8 mouse cellular contexts compared by ENCODE assay signal in the genomic region with DNA sequence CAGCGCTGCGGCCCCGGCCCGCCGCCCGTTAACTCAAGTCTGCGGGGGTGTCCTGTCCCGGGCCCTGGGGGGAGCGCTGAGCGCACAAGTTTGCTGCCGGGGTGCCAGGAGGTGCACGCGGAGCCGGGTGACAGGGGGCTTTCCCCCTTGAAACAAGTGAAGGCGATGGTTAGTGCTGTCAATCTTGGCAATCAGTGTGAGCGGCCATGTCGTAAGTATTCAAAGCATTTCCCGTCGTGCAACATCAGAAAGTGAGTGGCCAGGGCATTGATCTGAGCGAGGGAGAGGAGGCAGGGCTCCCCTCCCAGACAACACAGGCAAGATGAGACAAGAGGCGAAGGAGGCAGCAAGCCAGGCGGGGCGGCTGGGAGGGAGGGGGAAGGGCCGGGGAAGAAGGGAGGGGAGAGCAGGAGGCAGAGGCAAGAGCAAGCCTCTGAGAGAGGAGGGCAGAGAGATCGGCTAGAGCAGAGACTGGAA. TPM values are rescaled to one million over a fixed set of nuclear protein-coding genes. Genes with fewer than 3 reads are reported as not detected.
DNase-seq lines count a peak whose midpoint lies in the region; ATAC-seq and TF ChIP-seq lines count a peak whose summit lies in the region.

No protein-coding gene starts in this region.

- peaks cover 64% of the 10 kb centered on the region for H3K27me3 ChIP-seq in hindbrain, embryonic 15.5 days
- peaks cover 40% of the 10 kb centered on the region for H3K27me3 ChIP-seq in limb, embryonic 14.5 days (ENCODE audit: control insufficient read depth, insufficient read depth, low read length)
- peaks cover 28% of the 10 kb centered on the region for H3K27me3 ChIP-seq in midbrain, embryonic 16.5 days (ENCODE audit: control insufficient read depth, insufficient read depth, low read depth, low read length)

- under 1% methylated on average over 25 of the region's 25 CpGs for WGBS in hindbrain, embryonic 15.5 days
- WGBS in limb, embryonic 14.5 days, result under 1% methylated on average over 25 of the region's 25 CpGs
- WGBS in midbrain, embryonic 16.5 days, result under 1% methylated on average over 25 of the region's 25 CpGs

- H3K4me3 ChIP-seq in layer of hippocampus, adult 2 months, result peak overlapping the region; percentile 58
- H3K4me3 ChIP-seq in gastrocnemius, adult 2 months, result peak overlapping the region; percentile 80
- H3K4me3 ChIP-seq in hindbrain, embryonic 15.5 days, result peak overlapping the region; percentile 51
- H3K4me3 ChIP-seq in limb, embryonic 14.5 days (replicated peaks; ENCODE audit: low read length), result peak overlapping the region; percentile 54
- H3K4me3 ChIP-seq in midbrain, embryonic 16.5 days (ENCODE audit: low read depth, low read length), result peak overlapping the region; percentile 53

- TF ChIP-seq CTCF in layer of hippocampus, adult 2 months (conservative IDR thresholded peaks at IDR 0.05), result no peak
- no peak for TF ChIP-seq CTCF in gastrocnemius, adult 2 months (IDR thresholded peaks at IDR 0.05)

- H3K4me1 ChIP-seq in hindbrain, embryonic 15.5 days (replicated peaks), result peaks cover 48% of the 10 kb centered on the region
- H3K4me1 ChIP-seq in limb, embryonic 14.5 days (ENCODE audit: control insufficient read depth, insufficient read depth, low read length), result peaks cover 8% of the 10 kb centered on the region; the same call in 1 of the 2 replicates
- peaks cover 36% of the 10 kb centered on the region for H3K4me1 ChIP-seq in midbrain, embryonic 16.5 days (ENCODE audit: control insufficient read depth, insufficient read depth, low read length)

- intact Hi-C loops in gastrocnemius, adult 2 months (cut with DNase I), result loop anchor here (5.0 to 10.0 kb wide), 5 partner anchors 227 to 1160 kb away; no protein-coding TSS in a partner anchor

- H3K36me3 ChIP-seq in hindbrain, embryonic 15.5 days, result no peaks in the 10 kb centered on the region
- no peaks in the 10 kb centered on the region; the same call in 1 of the 2 replicates for H3K36me3 ChIP-seq in limb, embryonic 14.5 days (ENCODE audit: control insufficient read depth, insufficient read depth, low read length)
- H3K36me3 ChIP-seq in midbrain, embryonic 16.5 days (ENCODE audit: control insufficient read depth, insufficient read depth, low read length), result no peaks in the 10 kb centered on the region

- no peak for TF ChIP-seq POLR2A in limb, embryonic 14.5 days (IDR thresholded peaks at IDR 0.05; ENCODE audit: borderline replicate concordance, extremely low read depth, insufficient read depth, insufficient read length)

- DNase-seq in layer of hippocampus, adult 2 months (ENCODE audit: low spot score in 2 of 2), result peak in 1 of 2 experiments; percentile 32
- DNase-seq in layer of hippocampus, adult 9-10 months (ENCODE audit: low spot score), result no peak
- peak; percentile 55 for DNase-seq in adrenal gland, postnatal 25 days
- peak; percentile 86 for DNase-seq in gastrocnemius, adult 2 months
- DNase-seq in limb, embryonic 14.5 days (ENCODE audit: low spot score), result peak; percentile 41

- no peaks in the 10 kb centered on the region for H3K9me3 ChIP-seq in hindbrain, embryonic 15.5 days
- no peaks in the 10 kb centered on the region for H3K9me3 ChIP-seq in limb, embryonic 14.5 days (ENCODE audit: control insufficient read depth, low read length)
- H3K9me3 ChIP-seq in midbrain, embryonic 16.5 days (replicated peaks; ENCODE audit: control insufficient read depth, low read length, poor library complexity, severe bottlenecking), result no peaks in the 10 kb centered on the region

- peak; percentile 60; the same call in 1 of the 2 replicates for ATAC-seq in hindbrain, embryonic 15.5 days (ENCODE audit: low FRiP score, low read depth)
- peak; percentile 48 for ATAC-seq in limb, embryonic 14.5 days (ENCODE audit: low FRiP score, low read depth)
- peak; percentile 39; the same call in 1 of the 2 replicates for ATAC-seq in midbrain, embryonic 16.5 days
- no peak for ATAC-seq in erythroid progenitor cell, adult 5-6 weeks (replicated peaks; ENCODE audit: low FRiP score, poor library complexity, severe bottlenecking)

- peak overlapping the region; percentile 85 for H3K27ac ChIP-seq in layer of hippocampus, adult 2 months
- peak overlapping the region; percentile 98 for H3K27ac ChIP-seq in gastrocnemius, adult 2 months
- H3K27ac ChIP-seq in hindbrain, embryonic 15.5 days (replicated peaks), result peak overlapping the region; percentile 75
- peak overlapping the region; percentile 92 for H3K27ac ChIP-seq in limb, embryonic 14.5 days (replicated peaks; ENCODE audit: low read depth, low read length)
- peak overlapping the region; percentile 83 for H3K27ac ChIP-seq in midbrain, embryonic 16.5 days (ENCODE audit: low read length)

- peak overlapping the region; percentile 98 for H3K4me2 ChIP-seq in hindbrain, embryonic 15.5 days
- H3K4me2 ChIP-seq in limb, embryonic 14.5 days (replicated peaks; ENCODE audit: low read depth, low read length, severe bottlenecking), result peak overlapping the region; percentile 96
- peak overlapping the region; percentile 96 for H3K4me2 ChIP-seq in midbrain, embryonic 16.5 days (ENCODE audit: low read length)

- peak overlapping the region; percentile 49 for H3K9ac ChIP-seq in hindbrain, embryonic 15.5 days
- peak overlapping the region; percentile 75 for H3K9ac ChIP-seq in limb, embryonic 14.5 days (ENCODE audit: low read depth, low read length, severe bottlenecking)
- H3K9ac ChIP-seq in midbrain, embryonic 16.5 days (ENCODE audit: low read depth, low read length), result peak overlapping the region; percentile 67

RNA-seq across cellular contexts. Expression of a gene that starts 4.3 kb away (rescaled TPM):
- total RNA-seq in layer of hippocampus, adult 2 months (2021), result 10 to 100 TPM; 24.3 to 31.0 TPM
- total RNA-seq in adrenal gland, postnatal 25 days (2021), result 10.9 and 16.0 TPM in 2 replicates
- total RNA-seq in gastrocnemius, adult 2 months (2021), result 100 to 1,000 TPM; 186 to 189 TPM
- 31.7 and 34.4 TPM in 2 replicates for polyA plus RNA-seq in hindbrain, embryonic 15.5 days (2015; fragmentation: Nextera tagmentation; extraction: Ambion mirVana)
- 21.3 and 34.0 TPM in 2 replicates for polyA plus RNA-seq in limb, embryonic 14.5 days (2012; rRNA removed)
- 59.4 and 67.4 TPM in 2 replicates for polyA plus RNA-seq in limb, embryonic 14.5 days (2014; fragmentation: Nextera tagmentation; extraction: Ambion mirVana)
- 47.2 and 50.9 TPM in 2 replicates for polyA plus RNA-seq in midbrain, embryonic 16.5 days (2015; fragmentation: Nextera tagmentation; extraction: Ambion mirVana)
- total RNA-seq in erythroid progenitor cell, adult 5-6 weeks (2015; ENCODE audit: low replicate concordance), result 1,078 and 1,095 TPM in 2 replicates
- total RNA-seq in erythroid progenitor cell, adult 5-6 weeks (2017; ENCODE audit: low replicate concordance), result 892 and 1,010 TPM in 2 replicates

RNA-seq across cellular contexts. Expression of a gene that starts 4.9 kb away (rescaled TPM):
- 100 to 1,000 TPM; 101 to 106 TPM for total RNA-seq in layer of hippocampus, adult 2 months (2021)
- total RNA-seq in adrenal gland, postnatal 25 days (2021), result 109 and 115 TPM in 2 replicates
- 10 to 100 TPM; 43.5 to 48.3 TPM for total RNA-seq in gastrocnemius, adult 2 months (2021)
- 291 and 297 TPM in 2 replicates for polyA plus RNA-seq in hindbrain, embryonic 15.5 days (2015; fragmentation: Nextera tagmentation; extraction: Ambion mirVana)
- 183 and 187 TPM in 2 replicates for polyA plus RNA-seq in limb, embryonic 14.5 days (2012; rRNA removed)
- polyA plus RNA-seq in limb, embryonic 14.5 days (2014; fragmentation: Nextera tagmentation; extraction: Ambion mirVana), result 283 and 299 TPM in 2 replicates
- 343 and 363 TPM in 2 replicates for polyA plus RNA-seq in midbrain, embryonic 16.5 days (2015; fragmentation: Nextera tagmentation; extraction: Ambion mirVana)
- total RNA-seq in erythroid progenitor cell, adult 5-6 weeks (2015; ENCODE audit: low replicate concordance), result 50.7 and 81.8 TPM in 2 replicates
- total RNA-seq in erythroid progenitor cell, adult 5-6 weeks (2017; ENCODE audit: low replicate concordance), result 46.9 and 76.1 TPM in 2 replicates

RNA-seq across cellular contexts. Expression of a gene that starts 50.1 kb away (rescaled TPM):
- 1 to 10 TPM; 3.3 to 4.7 TPM for total RNA-seq in layer of hippocampus, adult 2 months (2021)
- total RNA-seq in adrenal gland, postnatal 25 days (2021), result 3.9 and 4.2 TPM in 2 replicates
- total RNA-seq in gastrocnemius, adult 2 months (2021), result 1 to 10 TPM; 1.6 to 2.3 TPM
- 1.0 and 1.2 TPM in 2 replicates for polyA plus RNA-seq in hindbrain, embryonic 15.5 days (2015; fragmentation: Nextera tagmentation; extraction: Ambion mirVana)
- polyA plus RNA-seq in limb, embryonic 14.5 days (2012; rRNA removed), result 0.79 and 0.87 TPM in 2 replicates
- 1.1 and 1.4 TPM in 2 replicates for polyA plus RNA-seq in limb, embryonic 14.5 days (2014; fragmentation: Nextera tagmentation; extraction: Ambion mirVana)
- 0.93 and 1.0 TPM in 2 replicates for polyA plus RNA-seq in midbrain, embryonic 16.5 days (2015; fragmentation: Nextera tagmentation; extraction: Ambion mirVana)
- not detected in 2 replicates for total RNA-seq in erythroid progenitor cell, adult 5-6 weeks (2015; ENCODE audit: low replicate concordance)
- total RNA-seq in erythroid progenitor cell, adult 5-6 weeks (2017; ENCODE audit: low replicate concordance), result 0.77 and 1.2 TPM in 2 replicates

Comparison
In these comparisons a context has a peak if more than half of its experiments do, and no peak if none do; other contexts are left out.
1. RNA of a gene that starts 4.3 kb away (total RNA-seq): 892 to 1,095 TPM in erythroid progenitor cell, adult 5-6 weeks and 186 to 189 TPM in gastrocnemius, adult 2 months; 24.3 to 31.0 TPM in layer of hippocampus, adult 2 months and 10.9 to 16.0 TPM in adrenal gland, postnatal 25 days; every median in the first group is over 4 times any median in the second.
2. Peak in every context shown above with its lines, with median percentiles within 50 percentile points of each other: H3K27ac ChIP-seq, H3K4me3 ChIP-seq, H3K4me2 ChIP-seq and H3K9ac ChIP-seq.